Mouse (Mus musculus) heart, adult 2 months (tissue): ENCODE results near the gene Trpm3.

Experiments
- CTCF ChIP-seq: fragments of 200-600 bp; IDR thresholded peaks from 2 replicates; pipeline ENCODE4 v1.8.1; 2022; ENCODE audit warnings: antibody characterized with exemption, mild to moderate bottlenecking, moderate library complexity
- POLR2A ChIP-seq: fragments of 200-500 bp; IDR thresholded peaks from 2 replicates; pipeline ENCODE4 v1.6.1; 2011; ENCODE audit warnings: mild to moderate bottlenecking, low read depth, low read length, control low read depth; ENCODE audit not compliant: insufficient read depth

DNA sequence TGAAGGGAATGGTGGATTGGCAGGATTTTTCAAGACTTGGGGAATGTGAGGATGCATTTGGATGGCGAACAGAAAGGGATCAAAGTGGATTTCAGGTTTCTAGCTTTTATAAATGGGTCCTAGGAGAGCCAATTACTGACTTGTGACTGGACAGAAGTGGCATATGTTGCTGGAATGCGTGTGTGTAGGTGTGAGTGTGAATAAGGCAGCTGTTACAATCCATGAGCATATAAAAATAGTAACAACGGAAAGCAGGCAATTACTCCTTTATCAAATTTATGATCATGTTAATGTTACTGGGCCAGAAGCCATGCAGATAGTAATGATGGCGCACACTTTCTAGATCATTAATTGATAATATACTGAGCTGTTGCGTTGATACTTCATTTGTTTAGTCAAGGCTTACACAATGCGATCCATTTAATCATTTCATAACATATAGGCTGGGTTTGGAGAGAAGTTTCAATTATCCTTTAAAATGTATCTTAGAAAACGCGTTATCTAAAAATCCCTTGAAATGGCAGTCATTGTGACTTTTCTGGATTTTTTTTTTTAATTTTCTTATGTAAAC, 29.9 kb upstream of the Trpm3 start:
- TF ChIP-seq POLR2A (no peak), CTCF (no peak)
